Mouse (Mus musculus): ENCODE data around the gene Cst3. TPM values are rescaled to one million over a fixed set of nuclear protein-coding genes. Genes with fewer than 3 reads are reported as not detected.

Cst3 gene
- polyA plus RNA-seq, 1 experiment from 2014 or later, result 436 TPM

- Histone ChIP-seq H3K9me3 (no peaks in the 10 kb centered on the region), H3K36me3 (peaks cover 11% of the 10 kb centered on the region), H3K27ac (no peak overlapping the region; the same call in 1 of the 2 replicates), H3K4me1 (replicated peaks) (peaks cover 29% of the 10 kb centered on the region), H3K4me3 (replicated peaks) (no peak overlapping the region), H3K4me2 (replicated peaks) (no peak overlapping the region), H3K27me3 (no peaks in the 10 kb centered on the region), H3K9ac (replicated peaks) (no peak overlapping the region)
- WGBS, result 57% methylated on average over 3 of the region's 3 CpGs
- ATAC-seq, result no peak
Measured at GRCm38 (mm10) chr2:148877016-148877770, 1.7 kb upstream of the Cst3 start.

GRCm38 (mm10) chr2:148874617-148875334 lies 716 bp downstream of the Cst3 start:
- 1% methylated on average over 34 of the region's 34 CpGs for WGBS
- Histone ChIP-seq H3K4me3 (replicated peaks) (peak overlapping the region; percentile 83), H3K36me3 (peaks cover 29% of the 10 kb centered on the region), H3K27ac (peak overlapping the region; percentile 82), H3K4me1 (replicated peaks) (peaks cover 32% of the 10 kb centered on the region), H3K9ac (replicated peaks) (peak overlapping the region; percentile 86), H3K4me2 (replicated peaks) (peak overlapping the region; percentile 77), H3K9me3 (no peaks in the 10 kb centered on the region), H3K27me3 (no peaks in the 10 kb centered on the region)
- ATAC-seq, result peak; percentile 81

GRCm38 (mm10) chr2:148874224-148874616 lies 1.3 kb downstream of the Cst3 start:
- Histone ChIP-seq H3K4me3 (replicated peaks) (peak overlapping the region; percentile 83), H3K4me1 (replicated peaks) (peaks cover 32% of the 10 kb centered on the region), H3K9me3 (no peaks in the 10 kb centered on the region), H3K36me3 (peaks cover 29% of the 10 kb centered on the region), H3K4me2 (replicated peaks) (peak overlapping the region; percentile 77), H3K27me3 (no peaks in the 10 kb centered on the region), H3K9ac (replicated peaks) (peak overlapping the region; percentile 86), H3K27ac (no peak overlapping the region)
- 50% methylated on average over 3 of the region's 3 CpGs for WGBS
- ATAC-seq, result peak; percentile 19; the same call in 1 of the 2 replicates

DNA sequence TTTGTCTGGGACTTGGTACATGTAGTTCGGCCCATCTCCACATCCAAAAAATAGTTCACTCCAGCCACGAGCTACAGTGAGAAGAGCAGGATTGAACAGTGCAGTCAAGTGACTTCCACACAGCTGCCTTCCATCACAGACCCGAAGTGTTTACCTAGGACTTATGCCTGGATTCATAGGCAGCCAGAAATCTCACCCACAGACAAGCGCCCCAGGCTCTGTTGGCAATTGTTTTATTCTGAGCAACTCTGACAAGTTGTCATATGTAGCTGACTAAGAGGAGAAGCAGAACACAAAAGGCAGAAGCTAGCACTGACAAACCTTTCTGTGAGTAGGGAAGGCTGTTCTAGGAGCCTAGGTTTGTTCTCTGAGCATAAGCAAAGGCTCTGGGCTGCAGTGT lies 2.6 kb downstream of the Cst3 start:
- 87% methylated on average over 4 of the region's 4 CpGs for WGBS
- Histone ChIP-seq H3K27ac (no peak overlapping the region), H3K27me3 (no peaks in the 10 kb centered on the region), H3K4me3 (replicated peaks) (peak overlapping the region; percentile 83), H3K4me2 (replicated peaks) (peak overlapping the region; percentile 77), H3K4me1 (replicated peaks) (peaks cover 32% of the 10 kb centered on the region), H3K9me3 (no peaks in the 10 kb centered on the region), H3K9ac (replicated peaks) (peak overlapping the region; percentile 86), H3K36me3 (peaks cover 29% of the 10 kb centered on the region)
- no peak for ATAC-seq

DNA sequence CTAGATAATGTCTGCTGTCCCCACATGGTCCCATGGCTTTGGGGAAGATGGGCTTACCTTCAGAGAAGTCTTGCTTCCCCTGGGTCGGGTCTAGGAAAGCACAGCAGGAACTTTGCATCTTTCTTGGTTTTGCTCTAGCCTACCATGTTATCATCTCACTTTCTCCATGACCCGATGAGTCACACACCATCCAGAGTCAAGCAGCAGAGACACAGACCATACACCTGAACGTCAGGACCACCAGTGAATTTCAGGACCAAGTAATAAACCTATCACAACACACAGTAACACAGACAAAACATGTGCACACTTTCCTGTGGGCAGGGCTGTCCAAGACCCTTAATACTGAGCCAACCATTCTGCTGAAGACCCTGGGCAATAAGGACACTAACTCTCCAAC lies 5.0 kb downstream of the Cst3 start:
- no peak overlapping the region for H3K4me3 ChIP-seq (replicated peaks)
- ATAC-seq, result no peak
- H3K4me2 ChIP-seq (replicated peaks), result no peak overlapping the region
- H3K4me1 ChIP-seq (replicated peaks), result peaks cover 27% of the 10 kb centered on the region
- H3K36me3 ChIP-seq, result peaks cover 29% of the 10 kb centered on the region
- H3K9me3 ChIP-seq, result no peaks in the 10 kb centered on the region
- H3K27ac ChIP-seq, result no peak overlapping the region
- no peak overlapping the region for H3K9ac ChIP-seq (replicated peaks)
- H3K27me3 ChIP-seq, result no peaks in the 10 kb centered on the region
- 90% methylated on average over 3 of the region's 3 CpGs for WGBS

DNA sequence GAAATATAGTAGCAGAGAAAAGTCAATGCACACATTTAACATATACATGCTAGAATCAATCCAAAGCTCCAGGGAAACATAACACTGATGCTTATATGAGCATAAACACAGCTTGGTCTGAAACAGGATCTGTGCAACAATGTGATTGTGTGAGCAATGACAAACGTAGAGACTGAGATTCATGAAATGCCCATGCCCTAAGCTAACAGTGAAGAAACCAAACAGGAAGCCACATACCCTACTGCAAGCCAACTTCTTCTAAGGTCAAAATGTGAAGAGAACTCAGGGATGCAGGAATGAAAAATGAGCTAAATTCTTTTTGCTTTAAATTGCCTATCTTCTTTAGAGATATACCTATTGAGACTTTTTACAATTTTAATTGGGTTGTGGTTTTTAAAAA lies 6.5 kb downstream of the Cst3 start:
- WGBS, result 79% methylated on average over 1 of the region's 1 CpGs
- no peak overlapping the region for H3K27ac ChIP-seq
- peaks cover 20% of the 10 kb centered on the region for H3K4me1 ChIP-seq (replicated peaks)
- no peak overlapping the region for H3K9ac ChIP-seq (replicated peaks)
- no peaks in the 10 kb centered on the region for H3K27me3 ChIP-seq
- no peak for ATAC-seq
- H3K4me3 ChIP-seq (replicated peaks), result no peak overlapping the region
- no peaks in the 10 kb centered on the region for H3K9me3 ChIP-seq
- H3K36me3 ChIP-seq, result peaks cover 29% of the 10 kb centered on the region
- no peak overlapping the region for H3K4me2 ChIP-seq (replicated peaks)

DNA sequence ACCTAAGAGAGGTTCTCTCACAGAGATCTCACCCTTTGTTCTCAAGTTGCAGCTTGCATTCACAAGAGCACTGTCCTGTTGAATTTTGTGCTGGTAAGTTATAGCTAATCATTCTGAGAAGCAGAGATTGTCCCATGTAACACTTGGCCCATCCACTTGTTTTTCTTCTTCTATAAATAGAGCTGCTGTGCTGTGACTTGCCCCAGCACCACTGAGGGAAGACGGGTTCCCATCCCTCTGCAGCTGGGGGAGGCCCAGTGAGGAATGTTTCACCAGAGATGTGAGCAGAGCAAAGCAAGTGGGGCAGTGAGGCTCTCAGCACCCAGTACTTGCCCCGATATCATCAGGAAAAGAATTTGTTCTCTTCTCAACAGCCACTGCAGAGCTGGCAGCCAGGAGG lies 10.5 kb downstream of the Cst3 start, which contains the start of gene 9230104L09Rik:
Gene 9230104L09Rik, minus strand, starts transcription at position 73 of the 400 bp plus-strand sequence.
- Histone ChIP-seq H3K27me3 (no peaks in the 10 kb centered on the region), H3K36me3 (no peaks in the 10 kb centered on the region), H3K9ac (replicated peaks) (no peak within 1 kb of the TSS), H3K4me3 (replicated peaks) (no peak within 1 kb of the TSS), H3K4me2 (replicated peaks) (no peak within 1 kb of the TSS), H3K9me3 (no peaks in the 10 kb centered on the region), H3K4me1 (replicated peaks) (no peaks in the 10 kb centered on the region), H3K27ac (no peak within 1 kb of the TSS)
- no peak for ATAC-seq
- WGBS, result 79% methylated on average over 2 of the region's 2 CpGs

- no peaks in the 10 kb centered on the region for H3K9me3 ChIP-seq
- H3K27me3 ChIP-seq, result no peaks in the 10 kb centered on the region
- H3K4me2 ChIP-seq (replicated peaks), result no peak overlapping the region
- H3K36me3 ChIP-seq, result no peaks in the 10 kb centered on the region
- no peak for ATAC-seq
- H3K4me3 ChIP-seq (replicated peaks), result no peak overlapping the region
- no peak overlapping the region for H3K9ac ChIP-seq (replicated peaks)
- H3K4me1 ChIP-seq (replicated peaks), result no peaks in the 10 kb centered on the region
- H3K27ac ChIP-seq, result no peak overlapping the region
Measured at GRCm38 (mm10) chr2:148861693-148862092, 13.8 kb downstream of the Cst3 start.

DNA sequence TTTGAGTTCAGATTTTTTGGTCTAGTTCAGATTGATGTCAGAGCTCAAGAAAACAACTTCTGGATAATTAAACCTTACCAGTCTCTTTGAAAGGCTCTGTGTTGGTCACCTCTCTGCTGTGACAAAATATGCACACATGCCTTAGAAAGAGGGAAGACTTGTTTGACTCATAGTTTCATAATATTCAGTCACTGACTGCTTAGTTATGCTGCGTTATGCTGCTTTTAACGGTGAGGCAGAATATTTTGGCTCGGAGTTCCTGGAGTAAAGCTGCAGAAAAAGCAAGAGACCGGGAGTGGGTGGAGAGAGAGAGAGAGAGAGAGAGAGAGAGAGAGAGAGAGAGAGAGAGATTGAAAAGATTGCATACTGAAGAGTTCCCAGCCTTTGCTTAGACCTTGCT lies 14.5 kb downstream of the Cst3 start:
- H3K4me2 ChIP-seq (replicated peaks), result no peak overlapping the region
- H3K9ac ChIP-seq (replicated peaks), result no peak overlapping the region
- H3K9me3 ChIP-seq, result no peaks in the 10 kb centered on the region
- H3K27ac ChIP-seq, result no peak overlapping the region
- no peaks in the 10 kb centered on the region for H3K27me3 ChIP-seq
- WGBS, result 90% methylated on average over 4 of the region's 4 CpGs
- H3K4me1 ChIP-seq (replicated peaks), result no peaks in the 10 kb centered on the region
- ATAC-seq, result no peak
- H3K36me3 ChIP-seq, result no peaks in the 10 kb centered on the region
- no peak overlapping the region for H3K4me3 ChIP-seq (replicated peaks)

DNA sequence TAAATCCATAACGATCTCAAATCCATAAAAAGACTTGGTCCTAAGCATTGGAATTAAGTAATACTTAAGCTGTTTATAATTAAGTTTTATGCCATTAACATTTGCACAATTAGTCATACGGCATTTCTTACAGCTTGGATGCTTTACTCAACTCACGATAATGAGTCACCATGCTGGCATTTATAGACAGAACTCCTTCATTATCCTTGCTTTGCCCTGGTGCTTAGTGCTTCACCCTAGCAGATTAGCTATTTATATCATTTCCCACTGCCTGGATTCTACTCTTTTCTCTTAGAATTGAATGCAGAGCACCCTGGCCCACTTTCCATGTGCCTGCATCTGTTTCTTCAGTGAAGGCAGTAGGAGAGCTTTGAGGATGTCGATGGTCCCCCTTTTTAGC lies 18.0 kb downstream of the Cst3 start:
- WGBS, result 80% methylated on average over 4 of the region's 4 CpGs
- H3K9ac ChIP-seq (replicated peaks), result no peak overlapping the region
- no peaks in the 10 kb centered on the region for H3K9me3 ChIP-seq
- H3K27me3 ChIP-seq, result no peaks in the 10 kb centered on the region
- no peak overlapping the region for H3K27ac ChIP-seq
- no peak overlapping the region for H3K4me2 ChIP-seq (replicated peaks)
- H3K36me3 ChIP-seq, result no peaks in the 10 kb centered on the region
- no peak for ATAC-seq
- H3K4me3 ChIP-seq (replicated peaks), result no peak overlapping the region
- no peaks in the 10 kb centered on the region for H3K4me1 ChIP-seq (replicated peaks)

DNA sequence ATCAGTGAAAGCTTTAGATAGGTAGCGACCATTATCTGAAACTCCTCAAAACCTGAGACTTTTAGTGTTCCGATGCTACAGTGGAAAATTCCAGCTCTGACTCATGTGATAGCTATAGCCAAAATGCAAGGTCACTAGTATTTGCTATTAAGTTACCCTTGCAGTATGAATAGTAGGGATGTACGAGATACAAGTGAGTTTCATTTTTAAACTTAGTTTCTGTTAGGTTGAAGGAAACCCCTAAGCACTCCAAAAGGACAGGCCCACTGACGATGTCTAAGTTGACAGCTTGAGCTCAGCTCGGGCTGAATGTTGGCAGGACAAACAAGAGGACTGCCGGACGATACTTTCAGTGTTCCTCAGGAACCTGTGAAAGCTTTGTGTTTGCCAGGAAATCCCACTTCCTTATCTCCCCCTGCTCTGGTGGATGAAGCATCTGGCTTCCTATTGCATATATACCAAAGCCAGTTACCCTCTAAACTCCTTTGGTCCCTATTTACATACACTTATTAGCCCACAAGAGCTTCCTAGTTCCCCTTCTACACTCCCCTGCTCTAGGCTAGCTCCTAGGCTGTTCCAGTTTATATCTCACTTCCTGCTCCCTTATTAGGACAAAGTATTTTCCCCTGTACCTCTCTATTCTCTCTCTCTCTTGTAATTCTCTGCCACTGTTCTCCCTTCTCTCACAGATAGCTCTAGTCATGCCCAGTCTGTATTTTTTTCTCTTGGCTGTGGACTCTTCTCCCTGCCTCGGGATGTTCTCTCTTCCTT lies 18.7 kb downstream of the Cst3 start:
- Histone ChIP-seq H3K27me3 (no peaks in the 10 kb centered on the region), H3K4me3 (replicated peaks) (no peak overlapping the region), H3K4me1 (replicated peaks) (no peaks in the 10 kb centered on the region), H3K4me2 (replicated peaks) (no peak overlapping the region), H3K27ac (no peak overlapping the region), H3K9me3 (no peaks in the 10 kb centered on the region), H3K36me3 (no peaks in the 10 kb centered on the region), H3K9ac (replicated peaks) (no peak overlapping the region)
- ATAC-seq, result no peak
- 81% methylated on average over 8 of the region's 8 CpGs for WGBS

Measured in midbrain, embryonic 13.5 days (tissue).